Mouse (Mus musculus): ENCODE data around the gene Iscu.

DNA sequence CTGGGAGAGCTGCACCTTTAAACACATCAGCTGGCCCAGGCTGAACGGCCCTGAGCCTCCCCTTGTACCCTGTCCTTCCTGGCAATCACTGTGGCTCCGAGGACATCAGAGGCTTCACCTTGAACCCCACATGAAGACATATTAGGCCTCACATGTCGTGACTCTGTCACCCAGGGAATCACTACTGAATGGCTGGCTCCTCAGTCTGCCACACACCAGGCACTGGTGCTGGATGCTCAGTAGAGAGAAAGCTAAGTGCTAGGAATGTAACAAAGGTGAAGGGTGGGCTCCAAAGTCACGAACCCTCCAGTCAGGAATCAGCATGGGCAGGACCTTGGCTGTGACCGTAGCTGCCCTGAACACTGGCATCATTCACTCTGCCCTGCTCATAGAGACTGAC is 7.0 kb downstream of the Iscu start:
- TF ChIP-seq CTCF (IDR thresholded peaks at IDR 0.05; ENCODE audit: control insufficient read depth, insufficient read depth, low read length): no peak
- TF ChIP-seq POLR2A (IDR thresholded peaks at IDR 0.05; ENCODE audit: borderline replicate concordance, control insufficient read depth, low read depth, low read length): no peak

Measured in bone marrow, adult 2 months (tissue).